Mouse (Mus musculus) embryonic facial prominence, embryonic 10.5 days (tissue): ENCODE data around the gene Gpr25. TPM values are rescaled to one million over a fixed set of nuclear protein-coding genes. Genes with fewer than 3 reads are reported as not detected.

ENCODE experiments used
- DNase-seq: peaks from one replicate; pipeline ENCODE4 v3.0.0-alpha.2; 2017; ENCODE audit warnings: low spot score
- H3K27ac ChIP-seq: fragments of 300-500 bp; sonication (generic); replicated peaks from 2 replicates; pipeline ENCODE4 v1.5.1; 2016; ENCODE audit warnings: mild to moderate bottlenecking
- H3K27me3 ChIP-seq: fragments of 300-500 bp; sonication (generic); replicated peaks from 2 replicates; pipeline ENCODE4 v1.6.1; 2016; ENCODE audit warnings: low read depth, mild to moderate bottlenecking; ENCODE audit not compliant: poor library complexity, severe bottlenecking
- H3K36me3 ChIP-seq: fragments of 300-500 bp; sonication (generic); replicated peaks from 2 replicates; pipeline ENCODE4 v1.6.1; 2016; ENCODE audit warnings: mild to moderate bottlenecking, moderate library complexity
- H3K4me1 ChIP-seq: fragments of 300-500 bp; sonication (generic); 2 replicates; pipeline ENCODE4 v1.6.1; 2016
- H3K4me3 ChIP-seq: fragments of 300-500 bp; sonication (generic); 2 replicates; pipeline ENCODE4 v1.5.1; 2016; ENCODE audit warnings: mild to moderate bottlenecking, moderate library complexity
- H3K9me3 ChIP-seq: fragments of 300-500 bp; sonication (generic); 2 replicates; pipeline ENCODE4 v1.6.1; 2016; ENCODE audit warnings: mild to moderate bottlenecking
- WGBS: fragments of 180-500 bp; shearing (Covaris S2); methylation state at CpG from one replicate; pipeline ENCODE4 v1.1.7; 2016; 5-methylcytosine and 5-hydroxymethylcytosine counted together
- polyA plus RNA-seq: library from polyadenylated mRNA; unstranded; fragments of >200 nt; fragmentation: Nextera tagmentation; extraction: Ambion mirVana; gene quantifications from 2 replicates; pipeline ENCODE4 v1.2.1, GENCODE M21; 2016

The Gpr25 gene
- not detected in 2 replicates for polyA plus RNA-seq

GRCm38 (mm10) chr1:136260635-136261238, at the start of gene Gpr25:
Gpr25 (minus strand) TSS chr1:136260873.
- H3K27ac ChIP-seq: peak within 1 kb of the TSS; percentile 61; the same call in 1 of the 2 replicates
- WGBS: 8% methylated on average over 28 of the region's 28 CpGs
- H3K4me3 ChIP-seq: peak within 1 kb of the TSS; percentile 66
- no peaks in the 10 kb centered on the region for H3K9me3 ChIP-seq
- no peak for DNase-seq
- peaks cover 29% of the 10 kb centered on the region for H3K4me1 ChIP-seq
- no peaks in the 10 kb centered on the region for H3K36me3 ChIP-seq
- H3K27me3 ChIP-seq: peaks cover 79% of the 10 kb centered on the region

GRCm38 (mm10) chr1:136309193-136309592, 48.5 kb upstream of the Gpr25 start:
- Histone ChIP-seq H3K36me3 (0 out of 2 replicates have a peak, but pooled peaks cover 3% of the 10 kb centered on the region), H3K27ac (no peak overlapping the region), H3K4me1 (peaks cover 8% of the 10 kb centered on the region), H3K4me3 (no peak overlapping the region), H3K27me3 (no peaks in the 10 kb centered on the region), H3K9me3 (no peaks in the 10 kb centered on the region)
- 90% methylated on average over 5 of the region's 5 CpGs for WGBS
- no peak for DNase-seq

- Histone ChIP-seq H3K27ac (no peak overlapping the region), H3K27me3 (no peaks in the 10 kb centered on the region), H3K36me3 (peaks cover 16% of the 10 kb centered on the region), H3K4me1 (peaks cover 5% of the 10 kb centered on the region; the same call in 1 of the 2 replicates), H3K9me3 (no peaks in the 10 kb centered on the region), H3K4me3 (no peak overlapping the region)
- 83% methylated on average over 3 of the region's 3 CpGs for WGBS
- no peak for DNase-seq
These were observed 45.8 kb upstream of the Gpr25 start for GRCm38 (mm10) chr1:136306424-136306823.

GRCm38 (mm10) chr1:136293961-136294360, 33.3 kb upstream of the Gpr25 start:
- peaks cover 31% of the 10 kb centered on the region for H3K36me3 ChIP-seq
- no peak overlapping the region for H3K27ac ChIP-seq
- no peaks in the 10 kb centered on the region for H3K27me3 ChIP-seq
- H3K4me3 ChIP-seq: no peak overlapping the region
- H3K4me1 ChIP-seq: no peaks in the 10 kb centered on the region
- no peak for DNase-seq
- H3K9me3 ChIP-seq: no peaks in the 10 kb centered on the region

- H3K36me3 ChIP-seq: peaks cover 40% of the 10 kb centered on the region
- H3K4me3 ChIP-seq: no peak overlapping the region
- H3K27ac ChIP-seq: no peak overlapping the region
- no peaks in the 10 kb centered on the region for H3K4me1 ChIP-seq
- no peaks in the 10 kb centered on the region for H3K27me3 ChIP-seq
- 88% methylated on average over 1 of the region's 1 CpGs for WGBS
- no peak for DNase-seq
- H3K9me3 ChIP-seq: no peaks in the 10 kb centered on the region
These were observed 29.1 kb upstream of the Gpr25 start for GRCm38 (mm10) chr1:136289803-136290202.

GRCm38 (mm10) chr1:136277366-136277765, 16.7 kb upstream of the Gpr25 start:
- Histone ChIP-seq H3K27ac (no peak overlapping the region), H3K4me3 (no peak overlapping the region), H3K9me3 (no peaks in the 10 kb centered on the region), H3K36me3 (peaks cover 99% of the 10 kb centered on the region), H3K27me3 (no peaks in the 10 kb centered on the region), H3K4me1 (no peaks in the 10 kb centered on the region)
- WGBS: 92% methylated on average over 8 of the region's 8 CpGs
- DNase-seq: no peak

- Histone ChIP-seq H3K27me3 (peaks cover 5% of the 10 kb centered on the region), H3K4me3 (no peak overlapping the region), H3K27ac (no peak overlapping the region), H3K9me3 (no peaks in the 10 kb centered on the region), H3K36me3 (peaks cover 49% of the 10 kb centered on the region), H3K4me1 (no peaks in the 10 kb centered on the region)
- DNase-seq: no peak
- 85% methylated on average over 7 of the region's 7 CpGs for WGBS
These were observed 7.6 kb upstream of the Gpr25 start for GRCm38 (mm10) chr1:136268224-136268623.

GRCm38 (mm10) chr1:136266127-136266526, 5.5 kb upstream of the Gpr25 start:
- peaks cover 28% of the 10 kb centered on the region for H3K36me3 ChIP-seq
- H3K27me3 ChIP-seq: peaks cover 26% of the 10 kb centered on the region
- no peak overlapping the region for H3K27ac ChIP-seq
- no peaks in the 10 kb centered on the region for H3K9me3 ChIP-seq
- peaks cover 9% of the 10 kb centered on the region; the same call in 1 of the 2 replicates for H3K4me1 ChIP-seq
- WGBS: 75% methylated on average over 6 of the region's 6 CpGs
- no peak for DNase-seq
- no peak overlapping the region for H3K4me3 ChIP-seq

- H3K27ac ChIP-seq: no peak overlapping the region
- WGBS: 80% methylated on average over 5 of the region's 5 CpGs
- H3K4me3 ChIP-seq: no peak overlapping the region
- peaks cover 54% of the 10 kb centered on the region for H3K27me3 ChIP-seq
- no peaks in the 10 kb centered on the region for H3K9me3 ChIP-seq
- no peak for DNase-seq
- H3K4me1 ChIP-seq: peaks cover 27% of the 10 kb centered on the region
- peaks cover 6% of the 10 kb centered on the region for H3K36me3 ChIP-seq
These were observed 2.7 kb upstream of the Gpr25 start for GRCm38 (mm10) chr1:136263355-136263754.

- DNase-seq: peak; percentile 76
- H3K27me3 ChIP-seq: peaks cover 83% of the 10 kb centered on the region
- peak overlapping the region; percentile 66 for H3K4me3 ChIP-seq
- WGBS: under 1% methylated on average over 95 of the region's 95 CpGs
- H3K9me3 ChIP-seq: no peaks in the 10 kb centered on the region
- peak overlapping the region; percentile 61; the same call in 1 of the 2 replicates for H3K27ac ChIP-seq
- H3K4me1 ChIP-seq: peaks cover 36% of the 10 kb centered on the region
- no peaks in the 10 kb centered on the region for H3K36me3 ChIP-seq
These were observed 609 bp downstream of the Gpr25 start for GRCm38 (mm10) chr1:136259893-136260634.

GRCm38 (mm10) chr1:136259543-136259892, 1.2 kb downstream of the Gpr25 start:
- peaks cover 83% of the 10 kb centered on the region for H3K27me3 ChIP-seq
- H3K36me3 ChIP-seq: no peaks in the 10 kb centered on the region
- H3K9me3 ChIP-seq: no peaks in the 10 kb centered on the region
- no peak for DNase-seq
- 2% methylated on average over 16 of the region's 16 CpGs for WGBS
- peak overlapping the region; percentile 66 for H3K4me3 ChIP-seq
- peaks cover 39% of the 10 kb centered on the region for H3K4me1 ChIP-seq
- H3K27ac ChIP-seq: no peak overlapping the region

GRCm38 (mm10) chr1:136258495-136258894, 2.2 kb downstream of the Gpr25 start:
- H3K27ac ChIP-seq: no peak overlapping the region
- DNase-seq: no peak
- H3K4me1 ChIP-seq: peaks cover 41% of the 10 kb centered on the region
- no peaks in the 10 kb centered on the region for H3K9me3 ChIP-seq
- no peak overlapping the region for H3K4me3 ChIP-seq
- WGBS: 72% methylated on average over 9 of the region's 9 CpGs
- H3K36me3 ChIP-seq: no peaks in the 10 kb centered on the region
- H3K27me3 ChIP-seq: peaks cover 83% of the 10 kb centered on the region

GRCm38 (mm10) chr1:136255657-136256056, 5.0 kb downstream of the Gpr25 start:
- WGBS: 50% methylated on average over 8 of the region's 8 CpGs
- Histone ChIP-seq H3K9me3 (no peaks in the 10 kb centered on the region), H3K36me3 (no peaks in the 10 kb centered on the region), H3K27ac (no peak overlapping the region), H3K4me3 (no peak overlapping the region), H3K27me3 (peaks cover 57% of the 10 kb centered on the region), H3K4me1 (peaks cover 28% of the 10 kb centered on the region)
- no peak for DNase-seq
